Mouse (Mus musculus) bone marrow, adult 2 months (tissue): ENCODE data around the gene Litaf. TPM values are rescaled to one million over a fixed set of nuclear protein-coding genes. Genes with fewer than 3 reads are reported as not detected.
A peak's percentile ranks its signal among the peaks of the same experiment; 100 is the strongest.
"Not testable (repeated sequence)": the region's sequence is repeated elsewhere in the genome, so short reads cannot be mapped to it uniquely, and the experiment has no call there.

ENCODE experiments used
- H3K27ac ChIP-seq: fragments of 200-500 bp; 2 replicates; pipeline ENCODE4 v1.5.1; 2012; ENCODE audit warnings: low read depth, mild to moderate bottlenecking, control low read depth, inconsistent platforms, low read length; ENCODE audit not compliant: control insufficient read depth, poor library complexity, insufficient read depth
- H3K4me1 ChIP-seq: fragments of 200-500 bp; 2 replicates; pipeline ENCODE4 v1.6.1; 2011; ENCODE audit warnings: low read length; ENCODE audit not compliant: control insufficient read depth, insufficient read depth
- H3K4me3 ChIP-seq: fragments of 200-500 bp; replicated peaks from 2 replicates; pipeline ENCODE3; 2011; ENCODE audit warnings: mild to moderate bottlenecking, low read depth, low read length, control low read depth; ENCODE audit not compliant: control insufficient read depth
- CTCF ChIP-seq: fragments of 200-500 bp; IDR thresholded peaks from 2 replicates; pipeline ENCODE4 v1.5.1; 2011; ENCODE audit warnings: low read length, control low read depth; ENCODE audit not compliant: control insufficient read depth, insufficient read depth
- POLR2A ChIP-seq: fragments of 200-500 bp; IDR thresholded peaks from 2 replicates; pipeline ENCODE4 v1.6.1; 2011; ENCODE audit warnings: low read depth, mild to moderate bottlenecking, control low read depth, low read length, borderline replicate concordance; ENCODE audit not compliant: control insufficient read depth
- WGBS: fragments of 180-500 bp; shearing (Covaris S2); methylation state at CpG from one replicate; pipeline ENCODE4 v1.1.7; 2018; 5-methylcytosine and 5-hydroxymethylcytosine counted together
- polyA plus RNA-seq: library from polyadenylated mRNA; stranded (reverse); fragments of >200 nt; gene quantifications from 2 replicates; pipeline ENCODE4 v1.2.4, GENCODE M21; 2011; ENCODE audit warnings: low replicate concordance; ENCODE audit not compliant: missing spikeins, insufficient read depth, insufficient read length

Litaf gene
- polyA plus RNA-seq, 1 experiment = 41.1 TPM

- no peak for TF ChIP-seq POLR2A
- no peak for TF ChIP-seq CTCF
- Histone ChIP-seq H3K4me3 (no peak overlapping the region), H3K27ac (peak overlapping the region; percentile 33; the same call in 1 of the 2 replicates), H3K4me1 (peaks cover 4% of the 10 kb centered on the region)
- 8% methylated on average over 5 of the region's 5 CpGs for WGBS
Observed at GRCm38 (mm10) chr16:10969342-10969741, 96.6 kb downstream of the Litaf start.

DNA sequence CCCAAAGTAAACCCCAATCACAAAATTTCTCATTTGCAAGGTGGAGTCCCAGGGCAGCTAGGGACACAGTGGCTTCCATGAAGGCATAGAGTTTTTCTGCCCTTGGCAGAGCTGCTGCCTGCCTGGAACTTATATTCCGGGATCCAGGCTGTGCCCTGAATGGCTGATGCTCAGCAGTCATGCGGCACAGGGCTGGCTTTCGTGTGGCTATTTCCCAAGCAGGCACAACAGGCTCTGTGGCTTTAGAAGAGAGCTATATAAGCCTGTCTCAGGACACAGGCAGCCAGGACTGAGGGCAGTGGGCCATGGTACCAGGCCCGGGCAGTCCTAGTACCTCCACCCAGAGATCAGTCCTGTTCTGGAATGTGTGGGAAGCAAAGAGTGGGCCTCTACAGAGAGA, 97.7 kb downstream of the Litaf start:
- Histone ChIP-seq H3K4me3 (no peak overlapping the region), H3K27ac (no peak overlapping the region), H3K4me1 (peaks cover 4% of the 10 kb centered on the region)
- TF ChIP-seq POLR2A = no peak
- no peak for TF ChIP-seq CTCF
- WGBS = 78% methylated on average over 4 of the region's 4 CpGs

- H3K4me3 ChIP-seq = no peak overlapping the region
- H3K4me1 ChIP-seq = peaks cover 7% of the 10 kb centered on the region
Observed at GRCm38 (mm10) chr16:10967756-10968155, 98.2 kb downstream of the Litaf start.

DNA sequence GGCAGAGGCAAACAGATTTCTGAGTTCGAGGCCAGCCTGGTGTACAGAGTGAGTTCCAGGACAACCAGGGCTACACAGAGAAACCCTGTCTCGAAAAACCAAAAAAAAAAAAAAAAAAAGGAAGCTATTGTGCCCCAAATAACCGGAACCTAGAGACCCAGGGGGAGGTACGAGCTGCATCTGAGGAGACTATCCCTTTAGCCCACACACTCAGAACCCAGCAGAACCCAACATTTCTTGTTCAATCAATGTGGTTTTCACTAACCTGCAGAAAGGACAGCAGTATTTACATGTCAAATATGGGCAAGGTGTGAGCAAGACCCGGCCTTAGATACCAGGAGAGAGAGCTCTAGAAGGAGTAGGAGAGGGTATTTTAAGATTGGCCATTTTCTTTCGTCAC, 98.9 kb downstream of the Litaf start:
- Histone ChIP-seq H3K27ac (no peak overlapping the region), H3K4me3 (no peak overlapping the region), H3K4me1 (peaks cover 10% of the 10 kb centered on the region)
- TF ChIP-seq CTCF (no peak), POLR2A (no peak)
- WGBS = 21% methylated on average over 6 of the region's 6 CpGs

More at GRCm38 (mm10) chr16:10967756-10968155, 98.2 kb downstream of the Litaf start:
- TF ChIP-seq POLR2A (no peak), CTCF (no peak)
- WGBS = 82% methylated on average over 7 of the region's 7 CpGs
- no peak overlapping the region for H3K27ac ChIP-seq

- WGBS = 51% methylated on average over 2 of the region's 2 CpGs
- TF ChIP-seq POLR2A (no peak), CTCF (no peak)
- no peak overlapping the region for H3K27ac ChIP-seq
- H3K4me3 ChIP-seq = no peak overlapping the region
- peaks cover 17% of the 10 kb centered on the region for H3K4me1 ChIP-seq
Observed at GRCm38 (mm10) chr16:10965034-10965433, 100.9 kb downstream of the Litaf start.

DNA sequence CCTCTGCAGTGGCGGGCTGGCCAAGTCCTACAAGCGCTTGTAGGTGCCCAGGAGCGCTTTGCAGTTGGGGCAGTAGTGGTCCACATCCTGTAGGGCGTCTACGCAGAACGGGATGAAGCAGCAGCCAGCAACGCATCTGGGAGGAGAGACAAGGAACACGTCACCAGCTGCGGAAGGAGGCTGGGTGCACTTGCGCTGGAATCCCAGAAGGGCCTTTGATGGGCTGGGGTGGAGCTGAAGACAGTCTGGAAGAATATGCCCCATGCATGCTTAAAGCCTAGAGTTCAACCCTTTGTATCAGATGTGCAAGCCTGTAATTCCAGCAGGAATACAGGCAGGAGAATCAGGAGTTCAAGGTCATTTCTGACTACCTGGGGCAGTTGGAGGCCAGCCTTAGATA, 105.0 kb downstream of the Litaf start:
- H3K27ac ChIP-seq = 0 out of 2 replicates have a peak overlapping the region, but pooled peaks have one; percentile 4
- no peak for TF ChIP-seq POLR2A
- TF ChIP-seq CTCF = no peak
- H3K4me3 ChIP-seq = no peak overlapping the region
- WGBS = 86% methylated on average over 10 of the region's 10 CpGs
- H3K4me1 ChIP-seq = peaks cover 24% of the 10 kb centered on the region

- Histone ChIP-seq H3K27ac (peak overlapping the region; percentile 77), H3K4me3 (no peak overlapping the region), H3K4me1 (peaks cover 24% of the 10 kb centered on the region)
- TF ChIP-seq POLR2A (no peak), CTCF (no peak)
- 52% methylated on average over 7 of the region's 7 CpGs for WGBS
Observed at GRCm38 (mm10) chr16:10958763-10959440, 107.1 kb downstream of the Litaf start.

- 43% methylated on average over 12 of the region's 12 CpGs for WGBS
- H3K4me3 ChIP-seq = not testable (repeated sequence)
- Histone ChIP-seq H3K27ac (peak overlapping the region; percentile 77), H3K4me1 (peaks cover 24% of the 10 kb centered on the region)
Observed at GRCm38 (mm10) chr16:10958307-10958706, 107.7 kb downstream of the Litaf start.

GRCm38 (mm10) chr16:10957794-10958193, 108.2 kb downstream of the Litaf start:
- 67% methylated on average over 3 of the region's 3 CpGs for WGBS
- no peak overlapping the region for H3K4me3 ChIP-seq
- TF ChIP-seq CTCF = no peak
- TF ChIP-seq POLR2A = no peak
- H3K4me1 ChIP-seq = peaks cover 21% of the 10 kb centered on the region
- peak overlapping the region; percentile 77 for H3K27ac ChIP-seq
